Mouse (Mus musculus): ENCODE results near the gene Plscr3. TPM values are rescaled to one million over a fixed set of nuclear protein-coding genes. Genes with fewer than 3 reads are reported as not detected.
A peak's percentile ranks its signal among the peaks of the same experiment; 100 is the strongest.

Plscr3 gene
- polyA plus RNA-seq, 1 experiment = 82.7 TPM

DNA sequence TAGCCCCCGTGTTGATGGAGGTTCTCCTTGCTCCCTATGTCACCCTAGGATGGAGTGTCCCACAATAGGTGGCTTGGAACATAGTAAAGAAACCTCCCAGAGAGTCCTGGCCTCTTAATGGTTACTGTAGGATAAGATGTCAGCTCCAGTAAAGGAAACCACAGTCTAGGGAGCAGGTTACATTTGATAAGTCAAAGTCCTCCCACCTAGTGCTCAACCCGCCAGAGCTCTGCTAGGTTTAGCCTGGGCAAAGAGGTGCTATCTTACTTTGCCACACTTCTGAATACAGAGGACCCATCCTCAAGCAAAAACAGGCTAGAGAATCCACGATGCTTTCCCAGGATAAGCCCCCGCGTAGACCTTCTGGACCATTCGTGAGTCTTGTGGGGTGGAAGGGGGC lies 32.8 kb downstream of the Plscr3 start:
- H3K36me3 ChIP-seq (ENCODE audit: control insufficient read depth, insufficient read depth) = no peaks in the 10 kb centered on the region
- H3K27me3 ChIP-seq (ENCODE audit: control insufficient read depth, insufficient read depth, insufficient read length) = no peaks in the 10 kb centered on the region
- H3K79me2 ChIP-seq (ENCODE audit: control insufficient read depth, insufficient read depth) = peaks cover 36% of the 10 kb centered on the region
- H3ac ChIP-seq (ENCODE audit: control insufficient read depth, insufficient read length, low read depth) = peak overlapping the region; percentile 80
- peak overlapping the region; percentile 68 for H3K4me3 ChIP-seq (ENCODE audit: insufficient read depth, poor library complexity, severe bottlenecking)
- H3K79me3 ChIP-seq (ENCODE audit: low read depth) = peaks cover 28% of the 10 kb centered on the region
- TF ChIP-seq MYOD1 (IDR thresholded peaks at IDR 0.05; ENCODE audit: control insufficient read depth, insufficient read length, low read depth) (no peak), CTCF (IDR thresholded peaks at IDR 0.05; ENCODE audit: control insufficient read depth, insufficient read depth, insufficient read length) (no peak), FOSL1 (IDR thresholded peaks at IDR 0.05; ENCODE audit: insufficient read depth, low read length, poor library complexity, severe bottlenecking) (no peak), MAX (IDR thresholded peaks at IDR 0.05) (no peak), MYOG (IDR thresholded peaks at IDR 0.05; ENCODE audit: control insufficient read depth, extremely low read depth, insufficient read length) (no peak), CEBPB (IDR thresholded peaks at IDR 0.05; ENCODE audit: low read depth) (no peak), USF1 (IDR thresholded peaks at IDR 0.05; ENCODE audit: low read depth) (no peak)

DNA sequence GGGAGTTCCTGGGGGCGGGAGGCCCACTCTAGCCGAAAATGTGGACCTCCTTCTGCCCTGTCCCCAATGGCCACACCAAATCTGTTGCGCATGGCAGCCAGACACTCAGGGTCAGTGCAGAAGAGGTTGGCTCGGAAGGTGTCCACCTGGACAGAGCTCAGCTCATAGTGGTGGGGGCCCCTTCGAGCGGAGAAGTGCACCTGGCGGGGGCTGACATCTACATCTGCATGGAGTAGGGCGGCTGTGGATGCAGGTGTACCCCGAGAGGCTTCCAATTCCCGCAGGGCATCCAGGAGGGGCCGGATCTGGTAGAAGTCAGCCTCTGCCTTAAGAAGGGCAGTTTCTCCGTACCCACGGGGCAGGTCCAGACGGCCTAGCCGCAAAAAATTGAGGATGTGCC lies 33.5 kb downstream of the Plscr3 start:
- H3K79me2 ChIP-seq (ENCODE audit: control insufficient read depth, insufficient read depth) = peaks cover 36% of the 10 kb centered on the region
- peak overlapping the region; percentile 80 for H3ac ChIP-seq (ENCODE audit: control insufficient read depth, insufficient read length, low read depth)
- peak overlapping the region; percentile 68 for H3K4me3 ChIP-seq (ENCODE audit: insufficient read depth, poor library complexity, severe bottlenecking)
- H3K27me3 ChIP-seq (ENCODE audit: control insufficient read depth, insufficient read depth, insufficient read length) = no peaks in the 10 kb centered on the region
- TF ChIP-seq CEBPB (IDR thresholded peaks at IDR 0.05; ENCODE audit: low read depth) (no peak), CTCF (IDR thresholded peaks at IDR 0.05; ENCODE audit: control insufficient read depth, insufficient read depth, insufficient read length) (no peak), USF1 (IDR thresholded peaks at IDR 0.05; ENCODE audit: low read depth) (no peak), MAX (IDR thresholded peaks at IDR 0.05) (no peak), MYOD1 (IDR thresholded peaks at IDR 0.05; ENCODE audit: control insufficient read depth, insufficient read length, low read depth) (no peak), MYOG (IDR thresholded peaks at IDR 0.05; ENCODE audit: control insufficient read depth, extremely low read depth, insufficient read length) (no peak), FOSL1 (IDR thresholded peaks at IDR 0.05; ENCODE audit: insufficient read depth, low read length, poor library complexity, severe bottlenecking) (no peak)
- H3K79me3 ChIP-seq (ENCODE audit: low read depth) = peaks cover 28% of the 10 kb centered on the region
- no peaks in the 10 kb centered on the region for H3K36me3 ChIP-seq (ENCODE audit: control insufficient read depth, insufficient read depth)

DNA sequence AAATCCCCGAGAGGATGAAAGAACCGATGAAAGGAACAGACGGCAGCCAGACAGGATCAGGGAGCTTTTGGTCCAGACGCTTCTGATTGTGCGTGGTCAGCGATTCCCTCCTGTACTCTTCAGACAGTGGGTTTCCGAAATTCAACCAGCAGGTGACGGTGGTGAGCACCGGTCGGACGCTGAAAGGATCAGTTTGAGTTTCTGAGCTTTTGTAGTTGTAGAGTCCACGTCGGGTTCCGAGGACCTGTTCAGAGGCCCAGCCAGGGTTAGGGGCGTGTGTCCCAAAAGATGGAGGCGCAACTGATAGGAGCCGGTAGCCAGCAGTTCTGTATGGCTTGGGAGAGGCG lies 34.3 kb downstream of the Plscr3 start:
- Histone ChIP-seq H3K79me2 (ENCODE audit: control insufficient read depth, insufficient read depth) (peaks cover 36% of the 10 kb centered on the region), H3ac (ENCODE audit: control insufficient read depth, insufficient read length, low read depth) (peak overlapping the region; percentile 80), H3K4me3 (ENCODE audit: insufficient read depth, poor library complexity, severe bottlenecking) (peak overlapping the region; percentile 68), H3K79me3 (ENCODE audit: low read depth) (peaks cover 28% of the 10 kb centered on the region), H3K27me3 (ENCODE audit: control insufficient read depth, insufficient read depth, insufficient read length) (no peaks in the 10 kb centered on the region), H3K36me3 (ENCODE audit: control insufficient read depth, insufficient read depth) (no peaks in the 10 kb centered on the region)
- TF ChIP-seq CTCF (IDR thresholded peaks at IDR 0.05; ENCODE audit: control insufficient read depth, insufficient read depth, insufficient read length) = peak; percentile 55
- TF ChIP-seq MYOG (IDR thresholded peaks at IDR 0.05; ENCODE audit: control insufficient read depth, extremely low read depth, insufficient read length) = no peak

DNA sequence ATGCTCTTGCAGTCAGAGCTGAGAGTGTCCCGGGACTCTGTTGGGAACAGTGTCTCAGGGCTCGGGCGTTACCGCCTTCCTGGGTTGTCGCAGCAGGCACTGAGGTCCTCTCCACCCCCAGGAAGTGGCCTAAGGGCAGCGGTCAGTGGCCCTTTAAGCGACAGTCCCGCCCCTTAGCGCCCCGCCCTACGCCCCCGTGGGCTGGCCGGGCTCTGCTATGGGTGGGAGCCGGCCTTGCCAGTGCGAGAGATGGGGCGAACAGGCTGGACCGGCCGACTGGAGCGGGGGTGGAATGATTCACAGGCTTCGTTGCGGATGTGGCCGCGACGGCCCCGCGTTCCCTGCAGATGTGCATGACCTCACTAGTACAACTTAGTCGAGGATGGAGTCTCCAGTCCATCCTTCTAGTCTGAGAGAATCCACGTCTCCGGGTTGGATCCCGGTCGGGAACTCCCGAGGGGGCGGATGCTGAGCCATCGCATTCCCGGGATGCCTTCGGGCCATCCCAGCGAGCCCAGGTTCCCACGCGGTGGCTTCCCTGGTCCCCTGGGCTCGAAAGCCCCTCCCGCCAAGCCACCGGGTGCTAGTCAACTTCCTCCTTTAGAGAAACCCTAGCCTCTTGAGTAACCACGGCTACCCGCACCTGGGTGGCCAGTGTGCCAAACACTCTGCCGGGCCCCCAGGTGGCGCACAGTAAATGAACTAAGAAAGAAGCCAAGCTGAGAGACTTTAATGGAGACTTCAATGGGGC lies 34.9 kb downstream of the Plscr3 start, which contains the start of gene Kctd11:
Gene Kctd11, minus strand, starts transcription at position 554 of the 751 bp plus-strand sequence.
- Histone ChIP-seq H3K27me3 (ENCODE audit: control insufficient read depth, insufficient read depth, insufficient read length) (no peaks in the 10 kb centered on the region), H3K79me2 (ENCODE audit: control insufficient read depth, insufficient read depth) (peaks cover 36% of the 10 kb centered on the region), H3K36me3 (ENCODE audit: control insufficient read depth, insufficient read depth) (no peaks in the 10 kb centered on the region), H3ac (ENCODE audit: control insufficient read depth, insufficient read length, low read depth) (peak within 1 kb of the TSS; percentile 80), H3K4me3 (ENCODE audit: insufficient read depth, poor library complexity, severe bottlenecking) (peak within 1 kb of the TSS; percentile 68), H3K79me3 (ENCODE audit: low read depth) (peaks cover 28% of the 10 kb centered on the region)
- TF ChIP-seq MAX (IDR thresholded peaks at IDR 0.05) = peak; percentile 59
- no peak for TF ChIP-seq USF1 (IDR thresholded peaks at IDR 0.05; ENCODE audit: low read depth)

DNA sequence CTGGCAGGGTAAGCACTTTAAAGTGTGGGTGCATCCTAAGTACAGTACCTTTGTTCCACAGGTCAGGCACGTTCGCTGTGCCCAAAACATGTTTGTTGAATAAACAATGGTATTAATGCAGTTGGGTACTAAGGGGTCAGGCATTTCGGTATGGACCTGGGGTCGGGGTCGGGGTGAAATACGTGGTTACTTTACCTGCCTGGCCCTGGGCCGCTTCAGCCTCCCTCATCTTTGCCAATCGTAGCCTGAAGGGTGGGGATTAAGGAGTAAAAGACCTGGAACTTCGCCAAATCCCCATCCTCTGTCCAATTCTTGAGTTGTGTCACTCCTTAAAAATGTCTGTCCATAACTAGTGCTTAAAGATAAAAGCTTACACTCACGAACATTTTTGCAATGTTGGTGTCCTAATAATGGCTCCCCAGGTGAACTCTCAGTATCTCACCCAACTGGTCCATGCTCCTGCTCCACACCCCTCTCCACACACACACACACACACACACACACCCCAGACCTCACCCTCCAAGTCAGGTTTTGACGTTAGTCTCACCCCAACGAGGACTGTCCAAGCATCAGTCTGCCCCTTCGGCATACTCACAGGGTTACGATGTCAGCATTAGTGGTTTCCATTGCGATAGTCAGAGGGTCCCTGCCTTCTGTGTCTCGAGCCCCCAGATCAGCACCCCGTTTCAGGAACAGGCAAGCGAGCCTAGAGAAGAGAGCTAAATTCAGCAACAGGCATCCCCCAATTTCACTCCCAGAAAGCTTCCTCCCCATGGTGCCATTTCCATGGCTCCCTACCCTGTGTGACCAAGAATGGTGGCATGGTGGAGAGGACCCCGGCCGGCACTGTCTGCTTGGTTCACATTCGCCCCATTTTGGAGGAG lies 35.9 kb downstream of the Plscr3 start:
- Histone ChIP-seq H3K27me3 (ENCODE audit: control insufficient read depth, insufficient read depth, insufficient read length) (no peaks in the 10 kb centered on the region), H3ac (ENCODE audit: control insufficient read depth, insufficient read length, low read depth) (peak overlapping the region; percentile 60), H3K79me3 (ENCODE audit: low read depth) (peaks cover 28% of the 10 kb centered on the region), H3K36me3 (ENCODE audit: control insufficient read depth, insufficient read depth) (no peaks in the 10 kb centered on the region), H3K4me3 (ENCODE audit: insufficient read depth, poor library complexity, severe bottlenecking) (peak overlapping the region; percentile 68), H3K79me2 (ENCODE audit: control insufficient read depth, insufficient read depth) (peaks cover 36% of the 10 kb centered on the region)
- no peak for TF ChIP-seq CEBPB (IDR thresholded peaks at IDR 0.05; ENCODE audit: low read depth)
- TF ChIP-seq CTCF (IDR thresholded peaks at IDR 0.05; ENCODE audit: control insufficient read depth, insufficient read depth, insufficient read length) = no peak
- TF ChIP-seq FOSL1 (IDR thresholded peaks at IDR 0.05; ENCODE audit: insufficient read depth, low read length, poor library complexity, severe bottlenecking) = no peak
- TF ChIP-seq MAX (IDR thresholded peaks at IDR 0.05) = no peak
- no peak for TF ChIP-seq MYOG (IDR thresholded peaks at IDR 0.05; ENCODE audit: control insufficient read depth, extremely low read depth, insufficient read length)
- TF ChIP-seq MYOD1 (IDR thresholded peaks at IDR 0.05; ENCODE audit: control insufficient read depth, insufficient read length, low read depth) = no peak
- no peak for TF ChIP-seq USF1 (IDR thresholded peaks at IDR 0.05; ENCODE audit: low read depth)
